Mouse (Mus musculus) ovary, postnatal 10 days (tissue): ENCODE results near the gene Trmt1l.
"Not testable (repeated sequence)": the region's sequence is repeated elsewhere in the genome, so short reads cannot be mapped to it uniquely, and the experiment has no call there.

ENCODE experiments used
- DNase-seq: peaks from one replicate; pipeline ENCODE4 v3.0.0; 2022; ENCODE audit warnings: low spot score

The Trmt1l gene

GRCm38 (mm10) chr1:151428263-151429221 is at the start of gene Trmt1l, which contains the start of gene Swt1:
Gene Trmt1l (plus strand): TSS chr1:151428542.
Gene Swt1 (minus strand): TSS chr1:151428455.
- DNase-seq: peak; percentile 76

GRCm38 (mm10) chr1:151390029-151390428 is 38.3 kb upstream of the Trmt1l start:
- DNase-seq: no peak

GRCm38 (mm10) chr1:151409827-151410226 is 18.5 kb upstream of the Trmt1l start:
- DNase-seq: no peak

- no peak for DNase-seq
Observed at GRCm38 (mm10) chr1:151422178-151422577, 6.2 kb upstream of the Trmt1l start.

GRCm38 (mm10) chr1:151426947-151427600 is 1.3 kb upstream of the Trmt1l start:
- DNase-seq: no peak

- no peak for DNase-seq
Observed at GRCm38 (mm10) chr1:151427888-151428262, 467 bp upstream of the Trmt1l start.

GRCm38 (mm10) chr1:151429316-151429715 is 974 bp downstream of the Trmt1l start:
- no peak for DNase-seq

- no peak for DNase-seq
Observed at GRCm38 (mm10) chr1:151435431-151435830, 7.1 kb downstream of the Trmt1l start.

GRCm38 (mm10) chr1:151449866-151450265 is 21.5 kb downstream of the Trmt1l start:
- no peak for DNase-seq

- DNase-seq: no peak
Observed at GRCm38 (mm10) chr1:151450851-151451250, 22.5 kb downstream of the Trmt1l start.

- DNase-seq: no peak
Observed at GRCm38 (mm10) chr1:151451946-151452345, 23.6 kb downstream of the Trmt1l start.

- DNase-seq: no peak
Observed at GRCm38 (mm10) chr1:151457087-151457486, 28.7 kb downstream of the Trmt1l start.

- DNase-seq: no peak
Observed at GRCm38 (mm10) chr1:151461265-151461664, 32.9 kb downstream of the Trmt1l start.

- no peak for DNase-seq
Observed at GRCm38 (mm10) chr1:151464914-151465313, 36.6 kb downstream of the Trmt1l start.

GRCm38 (mm10) chr1:151466571-151466970 is 38.2 kb downstream of the Trmt1l start:
- no peak for DNase-seq

- no peak for DNase-seq
Observed at GRCm38 (mm10) chr1:151471429-151471828, 43.1 kb downstream of the Trmt1l start.

GRCm38 (mm10) chr1:151472386-151472785 is 44.0 kb downstream of the Trmt1l start:
- not testable (repeated sequence) for DNase-seq

- DNase-seq: no peak
Observed at GRCm38 (mm10) chr1:151482497-151482896, 54.2 kb downstream of the Trmt1l start.

GRCm38 (mm10) chr1:151483568-151483967 is 55.2 kb downstream of the Trmt1l start:
- DNase-seq: no peak

GRCm38 (mm10) chr1:151484754-151485153 is 56.4 kb downstream of the Trmt1l start:
- no peak for DNase-seq

GRCm38 (mm10) chr1:151489806-151490205 is 61.5 kb downstream of the Trmt1l start:
- no peak for DNase-seq

GRCm38 (mm10) chr1:151492419-151492818 is 64.1 kb downstream of the Trmt1l start:
- no peak for DNase-seq

GRCm38 (mm10) chr1:151493826-151494225 is 65.5 kb downstream of the Trmt1l start:
- no peak for DNase-seq
